Mouse (Mus musculus) CD8-positive naive resting alpha-beta T cell, adult 2 months (primary cell): ENCODE results near the gene Galntl6.

Experiments
- DNase-seq, 2 experiments: peaks; one replicate each; pipeline ENCODE4 v3.0.0; 2022; ENCODE audit warnings: low read depth in 2 of 2, low spot score in 2 of 2

Gene Galntl6

DNA sequence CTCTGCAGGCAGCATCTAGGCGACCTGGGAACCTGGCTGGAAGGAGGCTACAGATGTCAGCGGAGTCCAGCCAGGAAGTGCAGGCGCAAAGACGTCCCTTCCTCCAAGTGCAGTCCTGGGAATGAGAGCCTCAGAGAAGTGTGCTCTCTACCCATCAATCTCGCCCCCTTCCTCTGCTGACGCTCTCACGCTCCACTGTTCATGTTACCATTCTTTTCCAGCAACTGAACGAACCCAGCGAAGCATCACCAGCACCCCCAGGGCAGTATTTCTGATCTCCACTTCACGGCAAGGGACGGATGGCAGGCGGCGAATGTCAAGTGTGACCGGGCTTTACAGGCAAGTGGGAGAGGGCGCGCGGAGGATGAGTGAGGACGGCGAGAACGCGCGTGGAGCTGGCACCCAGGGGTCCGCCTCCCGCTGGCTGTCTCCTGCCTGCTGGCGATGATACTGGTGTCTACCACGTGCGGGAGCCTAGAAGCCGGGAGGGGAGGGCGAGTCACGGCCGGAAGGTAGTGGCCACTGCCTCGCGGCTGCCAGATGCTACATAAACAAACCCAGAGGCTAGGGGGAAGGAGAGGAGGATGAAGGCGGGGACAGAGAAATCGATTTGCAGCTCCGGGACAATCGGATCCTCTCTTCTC, at the start of gene Galntl6:
Galntl6 (minus strand) TSS at position 445 of the 644 bp plus-strand sequence.
- no peak for DNase-seq

DNA sequence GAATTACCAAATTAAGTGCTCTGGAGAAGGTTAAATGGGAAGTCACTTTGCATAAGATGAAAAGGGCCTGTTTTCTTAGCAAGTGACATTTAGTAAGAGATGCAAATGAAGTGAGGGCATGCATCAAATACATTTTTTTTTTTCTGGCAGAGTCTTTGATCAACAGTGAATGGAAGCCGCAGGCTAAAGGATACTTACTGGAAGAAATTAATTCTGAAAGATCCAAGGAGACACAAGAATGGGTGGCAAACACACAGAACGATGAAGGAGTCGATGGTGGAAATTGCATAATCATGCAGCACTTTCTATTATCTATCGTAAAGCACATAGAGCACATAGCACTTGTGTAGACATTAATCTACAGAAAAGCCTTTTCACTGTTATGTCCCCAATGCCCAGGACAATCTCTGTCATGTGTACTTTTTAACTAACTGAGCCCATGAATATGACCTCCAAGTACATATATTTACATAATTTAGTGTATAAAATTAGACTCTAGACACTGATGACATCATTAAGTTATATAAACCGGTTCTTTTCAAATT, 44.8 kb upstream of the Galntl6 start:
- DNase-seq: no peak

DNA sequence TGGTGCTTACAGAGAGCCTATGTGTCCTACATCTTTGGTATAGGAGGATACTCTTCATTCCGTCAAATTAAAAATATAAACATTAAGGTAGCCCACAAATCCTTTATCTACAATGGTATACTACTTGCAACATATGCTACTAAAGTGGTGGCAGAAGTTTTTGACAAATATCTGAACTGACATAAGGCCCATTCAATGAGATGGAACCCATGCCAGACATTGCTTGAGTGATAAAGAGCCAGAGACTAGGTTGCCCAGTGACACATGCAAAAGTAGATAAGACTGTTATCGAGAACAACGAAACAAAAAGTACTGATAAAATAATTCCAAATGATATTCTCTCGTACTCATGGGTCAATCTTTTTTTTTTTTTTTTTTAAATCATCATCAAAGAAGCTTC, 31.3 kb upstream of the Galntl6 start:
- DNase-seq: no peak

DNA sequence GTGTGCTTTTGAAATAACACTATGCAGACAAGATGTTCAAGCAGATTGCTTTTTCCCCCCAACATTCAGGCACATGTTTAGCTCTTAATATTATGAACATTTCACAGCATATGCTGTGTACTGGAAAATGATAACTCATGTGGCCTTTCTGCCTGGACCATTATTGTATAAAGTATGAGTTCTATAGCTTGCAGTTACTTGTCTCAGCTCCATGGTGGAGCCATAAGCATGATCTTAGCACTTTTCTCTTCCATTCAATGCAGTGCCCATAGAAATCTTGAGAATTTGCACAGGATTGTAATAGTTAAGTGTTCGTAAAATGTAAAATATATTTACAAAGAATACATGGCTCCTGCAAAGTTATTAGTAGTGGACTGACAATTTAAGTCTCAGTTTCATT, 18.6 kb upstream of the Galntl6 start:
- DNase-seq: no peak

DNA sequence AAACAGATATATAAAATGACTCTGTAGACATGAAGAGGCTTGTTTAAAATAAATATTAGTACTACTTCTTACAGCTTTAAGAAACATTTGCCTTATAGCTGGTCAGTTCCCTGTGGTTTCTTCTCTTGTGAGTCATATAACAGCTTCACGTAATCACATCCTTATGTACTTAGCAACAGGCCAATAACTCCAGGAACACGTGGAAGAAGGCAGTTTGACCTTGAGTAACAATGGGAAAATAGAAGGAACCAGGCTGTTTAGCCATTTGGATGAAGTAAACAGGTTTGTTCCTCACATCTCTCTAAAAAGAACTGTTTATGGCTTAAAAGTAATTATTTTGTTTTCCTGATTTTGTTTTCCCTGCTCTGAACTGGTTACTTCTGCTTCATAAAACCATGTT, 2.7 kb upstream of the Galntl6 start:
- no peak for DNase-seq

DNA sequence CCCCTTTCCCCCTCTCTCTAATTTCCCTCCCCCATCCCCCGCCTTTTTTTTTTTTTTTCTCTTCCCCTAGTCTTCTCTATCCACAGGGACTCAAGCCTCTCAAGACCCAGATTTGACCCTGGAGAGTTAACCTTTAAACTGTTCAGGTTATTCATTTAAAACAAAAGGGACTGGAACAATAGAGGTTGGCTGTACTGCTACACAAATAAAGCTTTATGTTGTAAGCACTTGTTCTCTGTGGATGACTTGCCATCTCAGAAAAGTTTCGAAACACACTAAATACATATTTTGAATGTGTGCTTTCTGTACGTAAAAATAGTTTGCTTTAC, 1.2 kb upstream of the Galntl6 start:
- DNase-seq: no peak

DNA sequence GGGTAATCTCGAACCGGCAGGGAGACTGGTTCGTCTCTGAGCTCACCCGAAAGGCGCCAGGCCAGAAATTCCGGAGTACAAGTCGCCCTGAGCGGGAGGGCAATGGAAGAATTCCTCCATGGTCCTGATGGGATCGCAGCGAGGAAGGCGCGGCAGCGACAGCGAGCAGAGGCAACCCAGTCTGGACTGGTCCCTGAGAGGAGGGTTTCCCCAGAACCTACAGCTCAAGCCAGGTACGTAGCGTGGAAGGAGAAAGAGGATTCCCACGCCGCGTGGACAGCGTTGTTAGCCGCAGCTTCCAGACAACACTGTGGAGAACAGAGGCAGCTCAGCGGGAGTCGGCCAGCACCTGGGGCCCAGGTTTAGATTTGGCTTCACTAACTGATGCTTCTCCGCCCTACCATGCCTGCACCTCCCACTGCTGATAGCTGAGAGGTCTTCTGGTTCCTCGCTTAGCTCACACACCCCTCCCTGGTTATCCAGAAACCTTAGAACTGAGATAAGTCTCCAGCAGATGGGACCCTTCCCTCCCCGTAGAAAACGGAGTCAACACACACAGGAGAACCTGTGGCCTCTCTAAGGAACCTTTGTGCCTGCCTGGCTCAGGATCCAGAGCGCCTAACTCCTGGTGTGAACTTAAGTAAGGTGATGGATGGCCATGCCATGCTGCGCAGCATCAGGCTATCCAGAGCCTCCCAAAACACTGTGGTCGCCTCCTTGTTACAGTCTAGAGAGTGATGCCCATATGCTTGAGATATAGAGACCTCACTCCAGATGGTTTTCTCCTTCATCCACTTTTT, 600 bp upstream of the Galntl6 start:
- DNase-seq: no peak

DNA sequence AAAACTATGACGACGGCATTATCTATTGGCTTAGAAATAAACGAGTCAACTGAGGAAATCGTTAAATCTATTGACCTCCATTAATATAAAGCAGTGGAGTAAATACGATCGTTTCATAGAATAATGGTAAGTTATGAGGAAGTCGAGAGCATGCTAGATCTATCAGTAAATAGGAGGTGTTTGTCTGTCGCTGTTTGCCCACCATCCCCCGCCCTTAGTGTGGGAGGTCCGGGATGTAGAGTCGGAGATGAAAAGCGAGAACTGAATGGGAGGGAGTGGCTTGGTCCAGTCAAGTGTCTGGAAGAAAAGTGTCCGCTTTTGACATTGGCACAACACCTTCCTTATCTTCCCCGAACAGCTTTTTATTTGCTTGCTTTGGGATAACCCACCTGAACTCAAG, 763 bp downstream of the Galntl6 start, which contains the start of gene BC030500:
BC030500 (plus strand) TSS at position 79 of the 400 bp plus-strand sequence.
- no peak for DNase-seq

DNA sequence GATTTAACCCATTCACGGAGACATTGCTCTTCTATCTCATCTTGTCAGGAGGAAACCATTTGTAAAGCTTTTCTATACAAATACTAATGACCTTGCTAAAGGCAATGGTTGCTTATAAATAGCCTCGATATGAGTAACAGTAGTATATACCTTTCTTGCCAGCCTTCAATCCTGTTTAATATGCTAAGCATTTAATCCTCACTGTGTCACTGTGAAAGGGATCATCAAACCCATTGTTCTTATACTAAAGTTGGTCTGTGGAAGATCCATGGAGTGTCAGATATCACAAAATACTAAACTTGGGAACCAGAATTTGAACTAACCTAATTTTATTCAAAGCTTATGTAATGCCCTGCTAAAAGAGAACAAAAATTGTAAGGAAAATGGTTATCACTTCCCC, 8.0 kb downstream of the Galntl6 start:
- no peak for DNase-seq

DNA sequence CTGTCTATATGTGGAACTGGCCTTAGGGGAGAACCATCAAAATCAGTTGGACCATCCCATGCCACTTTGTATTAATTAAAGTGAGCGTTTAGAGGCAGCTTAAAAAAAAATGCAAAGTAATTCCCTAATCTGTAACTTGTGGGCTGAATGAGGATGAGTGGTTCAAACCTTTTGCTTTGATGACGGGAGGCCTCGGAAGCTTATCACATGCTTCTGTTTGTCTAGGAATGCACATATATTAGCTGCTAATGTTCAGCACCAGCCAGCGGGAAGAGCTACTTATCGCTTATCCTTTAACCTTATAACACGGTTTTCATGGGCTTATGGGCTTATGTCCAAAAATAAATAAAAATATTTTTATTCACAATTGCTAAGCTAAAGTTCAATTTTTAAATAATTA, 16.5 kb downstream of the Galntl6 start:
- DNase-seq: no peak

DNA sequence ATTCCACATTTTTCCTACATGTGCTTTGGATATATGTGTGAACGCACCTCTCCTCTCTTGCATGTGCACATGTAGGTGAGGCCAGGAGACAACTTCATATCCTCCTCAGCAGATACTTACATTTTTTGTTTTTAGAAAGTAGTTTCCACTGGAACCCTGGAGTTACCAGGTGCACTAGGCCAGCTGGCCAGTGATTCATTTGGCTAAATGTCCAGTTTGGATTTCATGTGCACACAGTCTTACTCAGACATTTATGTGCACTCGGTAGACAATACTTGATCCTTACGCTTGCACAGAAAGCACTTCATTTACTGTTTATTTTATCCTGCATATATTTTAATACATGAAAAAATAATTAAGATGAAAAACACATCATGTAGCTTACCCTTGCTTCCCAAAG, 21.8 kb downstream of the Galntl6 start:
- no peak for DNase-seq

DNA sequence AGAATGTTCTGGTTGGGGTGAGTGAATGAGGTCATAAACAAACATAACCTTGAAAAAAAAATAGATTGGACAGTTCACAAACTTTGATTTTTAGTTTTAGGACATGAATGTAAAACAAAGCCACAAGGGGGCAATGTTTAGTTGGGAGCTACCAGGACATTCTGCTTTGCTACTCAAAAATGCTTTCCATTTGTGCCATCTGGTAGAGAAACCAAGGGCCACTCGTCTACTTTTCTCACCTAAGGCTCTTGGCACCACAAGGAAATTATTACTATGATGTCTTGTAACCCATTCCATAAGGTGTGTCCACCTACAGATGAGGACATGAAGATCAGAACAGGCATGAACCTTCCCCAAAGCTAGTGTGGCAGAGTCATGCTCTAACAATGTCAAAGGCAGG, 26.0 kb downstream of the Galntl6 start:
- DNase-seq: no peak

DNA sequence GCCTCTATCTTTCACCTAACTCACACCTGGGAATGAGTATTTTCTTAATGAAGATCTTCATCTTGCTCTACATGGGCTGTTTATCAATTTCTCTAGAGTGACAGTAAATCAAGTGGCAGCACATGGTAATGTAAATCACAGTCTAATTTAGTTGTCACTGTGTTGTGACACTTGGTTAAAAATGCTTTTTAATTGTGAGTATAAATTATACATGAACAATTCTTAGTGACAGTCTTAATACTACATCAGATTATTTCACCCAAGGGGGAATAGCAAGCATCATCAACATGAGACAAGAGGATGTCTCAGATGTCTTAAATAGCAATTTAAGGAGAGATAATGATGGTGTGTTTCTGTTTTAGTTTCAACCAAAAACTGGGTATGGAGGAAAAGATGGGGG, 88.1 kb downstream of the Galntl6 start:
- no peak for DNase-seq

DNA sequence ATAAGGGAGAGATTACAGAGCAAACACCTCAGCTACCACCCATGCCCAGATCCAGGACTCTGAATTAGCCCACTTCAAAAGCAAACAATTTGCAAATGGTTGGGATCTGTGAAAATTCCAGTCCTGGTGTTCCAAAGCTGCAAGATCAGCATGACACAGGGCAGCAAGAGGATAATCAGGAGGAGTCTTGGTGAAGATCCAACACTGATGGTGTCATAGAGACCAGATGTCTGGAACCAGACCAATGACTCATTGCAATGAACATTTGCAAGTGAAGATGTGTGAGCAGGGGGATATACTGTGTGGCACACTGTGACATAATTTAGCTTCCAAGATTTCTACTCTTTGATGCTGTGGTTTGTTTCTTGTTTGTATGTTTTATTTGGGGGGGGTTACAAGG, 107.2 kb downstream of the Galntl6 start:
- DNase-seq: no peak

DNA sequence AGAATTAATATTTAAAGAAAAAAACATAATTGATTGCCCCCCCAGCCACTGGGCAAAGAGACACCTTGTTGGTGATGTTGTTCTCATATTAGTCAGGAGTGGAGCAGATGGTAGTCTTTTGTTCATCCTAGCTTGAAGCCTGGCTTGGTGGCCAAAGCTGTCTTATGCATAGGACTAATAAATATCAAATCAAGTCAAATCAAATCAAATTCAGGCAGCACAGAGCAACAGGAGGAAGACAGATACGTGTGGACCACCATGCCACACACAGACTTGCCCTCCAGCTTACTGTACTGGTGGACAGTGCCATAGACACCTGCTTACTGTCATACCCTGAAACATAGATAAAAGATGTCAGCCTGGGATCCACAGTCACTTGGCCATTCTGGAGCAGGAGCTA, 110.6 kb downstream of the Galntl6 start:
- no peak for DNase-seq

DNA sequence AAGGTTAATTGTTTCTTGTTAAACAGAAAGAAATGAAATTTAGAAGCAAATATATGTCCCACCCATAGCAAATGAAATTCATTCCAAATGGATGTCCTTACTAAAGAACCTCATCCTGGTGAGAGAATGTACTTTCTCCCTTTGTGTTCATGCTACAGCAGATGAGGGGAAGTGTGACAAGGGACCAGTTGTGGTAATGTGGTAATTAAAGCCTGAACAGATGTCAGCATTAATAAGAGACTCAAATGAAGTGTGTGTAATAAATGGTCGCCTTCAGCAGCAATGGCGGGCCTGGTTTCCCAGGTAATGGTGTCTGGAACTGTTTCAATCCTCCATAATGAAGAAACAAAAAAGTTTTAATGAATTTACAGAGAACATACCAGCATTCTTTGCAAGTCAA, 158.7 kb downstream of the Galntl6 start:
- no peak for DNase-seq

DNA sequence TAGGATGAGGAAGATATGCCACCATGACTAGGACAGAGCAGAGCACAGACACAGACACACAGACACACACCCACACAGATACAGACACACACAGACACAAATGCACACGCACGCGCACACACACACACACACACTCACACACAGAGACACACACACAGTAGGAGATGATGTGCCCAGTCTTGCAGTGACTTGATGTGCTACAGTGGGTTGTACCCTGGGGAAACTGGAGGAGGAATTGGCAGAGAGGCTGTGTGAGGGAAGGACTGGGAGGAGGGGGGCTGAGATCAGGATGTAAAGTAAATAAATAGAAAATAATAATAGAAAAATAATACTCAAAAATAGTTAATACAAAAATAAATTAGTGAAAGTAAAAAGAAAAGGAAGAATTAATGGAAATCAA, 174.5 kb downstream of the Galntl6 start:
- DNase-seq: no peak

DNA sequence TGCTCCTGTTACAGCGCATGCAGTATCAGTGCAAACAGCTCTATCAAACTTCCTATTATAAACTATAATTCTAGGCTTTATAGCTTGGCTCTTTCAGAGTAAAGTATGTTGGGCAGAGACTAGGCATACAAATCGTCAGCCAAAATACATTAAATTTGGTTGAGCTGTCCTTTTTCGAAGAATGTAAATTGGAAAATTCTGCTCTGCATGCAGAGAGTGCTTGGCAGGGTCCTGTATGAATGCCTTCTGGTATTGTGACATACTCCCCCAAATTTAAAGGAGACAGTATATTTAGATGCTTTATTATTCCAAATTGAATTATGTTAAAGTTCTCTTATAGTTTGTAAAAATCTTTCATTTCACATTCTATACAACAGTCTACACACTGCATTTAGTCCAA, 220.7 kb downstream of the Galntl6 start:
- no peak for DNase-seq

DNA sequence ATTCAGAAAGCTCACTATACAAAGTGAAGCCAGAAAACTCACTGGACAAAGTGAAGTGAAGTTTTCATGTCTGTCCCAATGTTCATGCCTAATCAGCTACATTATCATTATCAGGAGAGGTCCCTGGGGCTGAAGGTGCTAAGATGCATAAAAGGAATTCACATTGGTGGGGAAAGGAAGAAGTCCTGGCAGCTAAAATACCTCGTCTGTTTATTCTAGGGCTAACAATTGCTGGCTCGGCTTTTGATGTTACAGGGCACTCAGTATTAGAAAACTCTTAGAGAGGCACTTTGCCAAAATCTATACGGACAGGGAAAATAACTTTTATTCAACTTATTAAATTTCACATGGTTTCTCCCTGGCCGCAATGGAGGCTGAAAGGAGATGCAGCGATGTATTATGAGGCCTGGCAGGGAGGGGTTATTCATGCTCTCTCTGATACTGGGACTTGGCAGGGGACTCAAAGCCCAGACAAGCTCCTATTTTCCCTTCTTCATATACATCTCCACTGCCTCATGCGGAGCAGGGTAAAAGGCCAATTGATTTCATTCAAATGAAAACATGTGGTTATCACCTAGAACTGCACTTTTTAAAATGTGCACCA, 234.5 kb downstream of the Galntl6 start:
- DNase-seq: no peak

DNA sequence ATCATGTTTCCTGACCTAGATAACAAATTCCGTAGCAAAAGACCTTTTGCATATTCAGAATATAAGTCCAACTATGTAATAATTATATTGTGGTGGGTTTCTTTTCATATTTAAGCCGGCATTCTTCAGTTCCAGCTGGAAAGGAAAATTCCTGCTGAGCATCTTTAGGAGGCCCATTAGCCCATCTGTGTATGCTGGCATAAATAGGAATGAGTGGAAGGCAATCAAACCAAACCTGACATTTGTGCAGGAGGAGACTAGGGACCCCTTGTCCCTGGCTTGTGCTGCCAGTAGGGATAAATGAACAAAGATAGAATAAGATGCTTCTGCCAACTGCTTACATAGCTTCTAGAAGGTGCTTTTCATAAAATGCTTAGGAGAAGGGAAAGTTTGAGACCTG, 243.4 kb downstream of the Galntl6 start:
- no peak for DNase-seq

DNA sequence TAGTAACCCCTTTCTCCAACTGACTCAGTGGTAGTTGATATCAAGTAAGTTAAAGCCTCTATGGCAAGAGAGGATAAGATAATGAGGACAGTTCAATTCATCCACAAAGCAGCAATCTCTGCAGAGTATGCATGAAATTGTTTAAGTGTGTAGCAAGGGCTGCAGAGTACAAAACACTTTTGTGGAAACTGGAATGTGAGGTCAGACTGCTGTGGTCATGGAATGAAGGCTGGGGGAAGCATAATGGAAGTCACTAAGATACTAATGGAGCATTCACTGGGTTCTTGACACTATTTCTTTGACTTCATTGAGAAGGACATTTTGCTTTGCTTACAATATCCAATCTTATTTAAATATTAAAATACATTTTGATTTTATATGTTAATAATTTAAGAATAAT, 252.4 kb downstream of the Galntl6 start:
- no peak for DNase-seq

DNA sequence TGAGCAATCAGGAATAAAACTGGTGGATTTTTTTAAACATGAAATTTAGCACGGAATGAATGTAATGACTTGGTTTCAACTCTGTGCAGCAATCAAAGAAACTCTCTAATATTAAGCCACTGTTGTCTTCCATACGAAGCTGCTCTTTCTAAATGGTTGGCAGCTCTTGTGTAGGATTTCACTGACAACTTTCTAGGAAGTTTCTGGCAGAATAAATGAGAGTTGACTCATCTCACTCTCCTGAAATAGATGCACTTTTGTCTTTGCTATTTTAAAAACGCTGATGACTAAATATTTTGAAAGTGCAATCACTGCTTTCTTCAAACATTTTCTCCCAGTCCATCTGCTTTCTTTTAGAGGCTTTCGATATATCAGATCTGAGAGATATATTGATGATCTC, 256.8 kb downstream of the Galntl6 start:
- DNase-seq: no peak
